Mouse (Mus musculus) mature B cell (primary cell): Measurements from ENCODE around the gene H60c.
"Not testable (repeated sequence)": the region's sequence is repeated elsewhere in the genome, so short reads cannot be mapped to it uniquely, and the experiment has no call there.

ENCODE experiments used
- in situ Hi-C: fragments of 300-500 bp; cut with MboI; formaldehyde crosslinking; loops from 2 replicates; pipeline ENCODE4 v1.14.3; 2019

H60c gene

DNA sequence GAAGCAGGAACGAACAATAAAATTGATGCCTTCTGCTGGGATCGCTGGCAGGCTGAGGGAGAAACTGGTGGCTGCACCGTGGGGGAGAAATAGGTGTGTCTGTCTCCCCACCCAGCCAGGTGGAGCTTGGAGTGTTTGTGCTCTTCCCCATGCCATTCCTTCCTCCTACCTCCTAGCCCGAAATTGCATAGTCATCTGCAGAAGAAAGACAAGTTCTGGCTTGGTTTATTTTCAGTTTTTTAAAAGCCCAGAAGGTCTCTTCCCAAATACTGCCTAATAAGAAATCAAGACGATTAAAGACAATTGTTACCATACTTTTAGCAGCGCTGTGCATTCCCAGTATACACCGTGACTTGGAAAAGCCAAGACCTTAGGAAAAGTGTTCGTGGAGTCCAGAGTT is at the start of gene H60c:
Gene H60c (minus strand): TSS at position 101 of the 400 bp plus-strand sequence.
- in situ Hi-C loops: no loop called here

DNA sequence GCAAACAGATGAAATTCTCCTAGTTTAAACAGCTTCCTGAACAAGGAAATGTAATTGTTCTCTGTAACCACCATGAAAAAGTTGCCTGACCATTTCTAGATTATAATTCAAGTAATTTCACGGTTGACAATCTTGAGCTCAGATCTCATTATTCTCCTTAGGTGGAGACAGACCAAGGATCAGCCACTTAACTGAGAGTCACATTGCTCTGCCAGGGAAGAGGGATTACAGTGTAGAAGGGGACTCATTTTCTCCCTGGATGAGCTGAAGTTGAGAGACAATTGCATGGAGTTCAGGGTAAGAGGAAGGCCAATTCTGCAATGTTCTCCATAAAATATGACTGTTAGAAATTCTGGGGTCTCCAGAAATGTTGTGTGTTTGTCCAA is 41.2 kb upstream of the H60c start:
- in situ Hi-C loops: no loop called here

DNA sequence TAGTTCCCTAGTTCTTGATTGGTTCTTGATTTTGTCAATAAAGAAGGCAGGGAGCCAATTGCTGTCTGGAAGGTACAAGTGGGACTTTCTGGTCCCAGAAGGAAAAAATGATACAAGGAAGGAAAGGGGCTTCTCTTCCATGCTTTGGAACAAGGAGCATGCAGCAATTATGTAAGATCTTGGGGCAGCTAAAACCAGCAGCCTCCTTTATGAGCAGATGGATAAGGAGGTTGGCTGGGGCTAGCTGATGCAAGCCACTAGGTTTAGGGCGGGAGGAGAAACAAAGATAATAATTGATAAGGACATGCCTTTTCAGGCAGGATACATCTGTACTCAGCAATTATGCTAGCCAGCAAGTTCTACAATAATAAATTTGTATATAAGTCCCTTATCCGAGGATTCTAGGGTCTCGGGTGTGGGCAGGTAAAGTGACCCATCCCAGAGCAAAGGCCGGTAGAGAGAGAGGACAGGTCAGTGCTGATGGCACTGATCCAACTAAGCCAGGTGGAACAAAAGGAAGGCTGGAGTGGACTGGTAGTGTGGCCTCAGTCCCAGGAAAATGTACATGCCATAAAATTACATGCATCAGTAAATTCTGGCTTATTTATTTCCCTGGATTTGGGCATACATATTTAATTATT is 40.7 kb upstream of the H60c start:
- in situ Hi-C loops: no loop called here

DNA sequence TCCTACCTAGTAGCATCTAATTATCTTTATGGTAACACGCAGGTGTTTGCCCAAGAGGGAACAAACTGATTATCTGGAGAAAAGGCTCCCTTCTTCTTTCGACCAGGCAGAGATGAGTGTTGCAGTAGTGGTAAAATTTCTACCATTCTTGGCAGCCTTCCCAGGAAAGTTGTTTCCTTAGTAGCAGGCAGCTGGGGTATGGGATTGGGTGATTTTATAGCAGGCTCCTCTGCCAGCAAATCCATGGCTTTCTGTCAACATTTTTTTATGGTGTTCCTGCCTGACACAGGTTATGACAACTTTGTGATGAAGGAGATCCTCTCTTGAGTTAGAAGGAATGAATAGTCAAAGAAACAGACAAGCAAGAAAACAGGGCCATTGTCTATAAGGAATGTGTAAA is 40.2 kb upstream of the H60c start:
- in situ Hi-C loops: no loop called here

DNA sequence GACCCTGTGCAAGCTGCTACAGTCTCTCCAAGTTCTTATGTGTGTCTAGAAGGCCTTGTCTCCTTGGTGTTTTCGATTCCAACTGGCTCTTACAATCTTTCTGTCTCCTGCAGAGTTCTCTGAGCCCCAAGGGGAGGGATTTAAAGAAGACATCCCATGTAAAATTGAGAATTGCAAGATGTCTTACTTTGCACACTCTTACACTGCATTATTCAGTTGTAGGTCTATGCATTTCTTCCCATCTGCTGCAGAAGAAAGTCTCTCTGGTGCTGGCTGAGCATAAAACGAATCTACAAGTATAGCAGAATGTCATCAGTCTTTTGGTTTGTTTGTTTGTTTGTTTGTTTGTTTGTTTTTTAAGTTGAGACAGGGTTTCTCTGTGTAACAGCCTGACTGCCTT is 26.4 kb upstream of the H60c start:
- in situ Hi-C loops: no loop called here

DNA sequence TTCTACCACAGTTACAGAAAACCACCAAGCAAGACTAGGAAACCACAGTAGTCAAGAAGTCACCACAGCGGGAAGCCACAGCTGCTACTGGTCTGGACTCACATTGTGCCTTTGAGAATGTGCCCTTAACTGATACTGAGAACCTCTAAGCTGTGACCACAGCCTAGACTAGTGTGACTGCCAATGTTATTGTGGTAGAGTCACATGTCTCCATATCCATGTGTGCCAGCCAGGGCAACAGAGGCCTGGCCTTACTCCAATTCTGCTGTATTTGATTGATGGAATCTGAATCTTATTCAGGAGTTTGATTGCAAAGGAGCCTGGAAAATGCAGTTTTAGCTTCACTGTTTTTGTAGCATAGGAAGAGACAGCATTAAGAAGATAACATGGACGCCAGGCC is 13.5 kb upstream of the H60c start:
- in situ Hi-C loops: no loop called here

DNA sequence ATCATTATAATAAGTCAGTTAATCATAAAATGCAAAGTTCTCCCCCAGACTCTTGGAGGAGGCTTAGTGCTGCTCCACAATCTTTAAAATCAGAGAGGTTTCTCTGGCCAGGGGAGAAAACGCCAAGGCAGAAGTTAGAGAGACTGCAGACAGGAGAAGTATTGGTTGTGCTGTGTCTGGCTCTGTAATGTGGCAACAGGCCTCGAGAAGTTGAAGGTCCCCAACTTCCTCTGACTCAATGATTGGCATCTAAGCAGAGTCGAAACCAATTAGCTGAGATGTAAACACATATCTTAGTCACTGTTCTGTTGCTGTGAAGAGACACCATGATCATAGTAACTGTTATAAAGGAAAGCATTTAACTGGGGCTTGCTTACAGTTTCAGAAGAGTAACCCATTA is 6.5 kb upstream of the H60c start:
- in situ Hi-C loops: no loop called here

DNA sequence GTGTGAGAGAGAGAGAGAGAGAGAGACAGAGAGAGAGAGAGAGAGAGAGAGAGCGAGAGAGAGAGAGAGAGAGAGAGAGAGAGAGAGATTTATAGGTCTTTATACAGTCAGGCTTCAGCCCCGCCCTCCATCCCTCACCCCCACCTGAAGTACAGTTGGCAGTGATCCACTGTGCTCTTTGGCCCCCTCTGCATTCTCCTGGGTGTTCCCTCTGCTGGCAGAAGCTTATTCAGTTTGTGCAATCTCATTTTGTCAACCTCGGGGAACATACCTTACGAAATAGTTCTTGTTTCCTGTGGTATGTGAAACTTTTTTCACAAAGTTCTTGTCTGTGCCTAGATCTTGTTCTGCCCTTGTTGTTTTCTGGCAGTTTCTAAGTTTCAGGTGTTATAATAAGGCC is 3.5 kb upstream of the H60c start:
- in situ Hi-C loops: no loop called here

DNA sequence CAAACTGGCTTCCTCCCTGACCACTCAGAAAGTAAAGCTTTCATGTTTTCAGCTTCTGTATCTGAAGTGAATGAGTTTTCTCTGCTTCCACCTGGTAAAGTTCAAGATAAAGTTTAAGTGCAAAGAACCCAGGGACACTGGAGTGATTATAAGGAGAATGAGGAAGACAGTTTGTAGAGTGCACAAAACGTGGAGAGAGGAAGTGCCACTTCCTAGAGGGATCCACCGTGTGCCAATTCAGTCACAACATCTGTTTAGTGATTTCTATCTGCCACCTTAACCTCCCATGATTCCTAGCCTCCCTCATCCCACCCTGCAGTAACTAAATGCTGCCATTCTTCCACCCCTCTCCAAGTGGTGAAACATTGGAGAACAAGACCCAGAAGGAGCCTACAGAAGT is 842 bp downstream of the H60c start:
- in situ Hi-C loops: no loop called here

DNA sequence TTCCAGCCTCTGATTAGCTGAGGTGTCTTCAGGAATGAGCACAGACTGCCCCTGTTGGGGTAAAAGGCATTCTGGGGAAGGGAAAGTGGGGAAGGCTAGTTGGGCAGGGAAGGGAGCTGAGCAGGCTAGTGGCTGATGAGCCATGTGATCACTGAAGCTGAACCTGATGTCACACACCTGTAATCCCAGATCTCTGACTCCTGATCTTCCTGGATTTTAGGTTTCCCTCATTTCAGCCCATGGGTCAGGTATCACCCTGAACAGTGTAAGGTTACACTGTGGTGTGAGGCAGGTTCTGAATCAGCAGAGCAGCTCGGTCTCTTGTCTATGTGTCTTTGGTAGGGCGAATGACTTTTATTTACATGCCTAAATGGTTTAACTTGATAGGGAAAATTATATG is 4.8 kb downstream of the H60c start:
- in situ Hi-C loops: no loop called here

DNA sequence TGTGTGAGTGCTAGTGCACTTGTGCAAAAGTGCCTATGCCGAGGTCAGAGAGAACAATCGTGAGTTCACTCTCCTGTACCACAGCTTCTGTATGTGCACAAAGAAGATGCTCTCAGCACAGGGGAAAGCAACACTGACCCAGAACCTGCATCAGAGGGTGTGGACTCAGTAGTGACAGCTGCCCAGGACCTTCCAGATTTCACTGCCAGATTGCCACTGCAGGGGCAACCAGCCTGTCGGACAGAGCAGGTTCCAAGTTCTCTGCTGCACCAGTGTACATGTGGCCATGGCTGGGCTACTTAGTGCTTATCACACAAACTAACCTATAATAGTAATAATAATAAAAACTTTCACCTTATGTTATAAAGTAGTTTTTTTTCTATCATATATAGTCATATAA is 10.2 kb downstream of the H60c start:
- in situ Hi-C loops: no loop called here

DNA sequence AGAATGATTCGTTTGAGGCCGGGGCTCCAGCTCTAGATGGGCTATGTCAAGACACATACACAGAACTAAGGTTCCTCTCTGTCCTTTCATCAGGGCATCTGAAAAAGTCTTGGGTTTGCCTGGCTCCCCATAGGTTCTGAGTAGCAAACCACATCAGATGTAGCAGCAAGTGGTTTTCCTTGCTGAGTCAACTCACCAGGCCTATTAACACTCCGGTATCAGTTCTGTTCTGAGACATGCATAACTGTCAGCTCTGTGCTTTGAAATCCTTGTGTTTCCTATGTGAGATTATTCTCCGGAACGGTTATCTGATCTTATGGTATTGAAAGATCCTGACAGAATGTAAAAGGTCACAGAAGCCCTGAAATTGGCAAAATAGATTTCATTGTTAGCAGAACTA is 29.1 kb downstream of the H60c start:
- in situ Hi-C loops: not testable (repeated sequence)

DNA sequence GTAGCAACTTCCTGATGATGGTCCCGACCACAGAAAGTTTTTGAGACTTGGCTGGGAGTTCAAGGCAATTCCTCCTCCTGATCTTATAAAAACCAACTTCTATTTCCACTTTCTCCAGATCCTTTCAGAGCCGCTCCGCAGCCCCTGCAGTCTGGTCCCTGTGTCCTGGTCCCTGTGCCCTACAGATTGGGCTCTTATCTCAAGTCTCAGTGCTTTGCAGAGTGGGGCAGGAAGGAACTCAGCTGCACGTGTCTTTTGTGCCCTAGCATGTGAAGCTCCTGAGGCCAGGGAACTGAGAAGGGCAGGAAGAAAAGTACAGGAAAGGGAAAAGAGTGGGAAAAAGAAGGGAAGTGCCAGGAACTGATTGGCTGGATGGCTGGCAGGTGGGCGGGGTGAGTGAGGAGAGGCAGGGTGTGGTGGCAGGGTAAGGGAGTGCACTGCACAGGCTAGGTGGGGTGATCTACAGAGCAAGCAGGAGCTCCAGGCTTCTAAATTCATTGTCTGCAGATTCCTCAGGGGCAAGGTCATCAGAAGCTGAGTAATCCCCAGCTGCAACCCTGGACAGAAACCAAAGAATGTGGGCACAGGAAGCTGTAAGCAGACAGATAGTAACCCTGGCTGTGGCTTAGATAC is 30.8 kb downstream of the H60c start:
- in situ Hi-C loops: no loop called here

DNA sequence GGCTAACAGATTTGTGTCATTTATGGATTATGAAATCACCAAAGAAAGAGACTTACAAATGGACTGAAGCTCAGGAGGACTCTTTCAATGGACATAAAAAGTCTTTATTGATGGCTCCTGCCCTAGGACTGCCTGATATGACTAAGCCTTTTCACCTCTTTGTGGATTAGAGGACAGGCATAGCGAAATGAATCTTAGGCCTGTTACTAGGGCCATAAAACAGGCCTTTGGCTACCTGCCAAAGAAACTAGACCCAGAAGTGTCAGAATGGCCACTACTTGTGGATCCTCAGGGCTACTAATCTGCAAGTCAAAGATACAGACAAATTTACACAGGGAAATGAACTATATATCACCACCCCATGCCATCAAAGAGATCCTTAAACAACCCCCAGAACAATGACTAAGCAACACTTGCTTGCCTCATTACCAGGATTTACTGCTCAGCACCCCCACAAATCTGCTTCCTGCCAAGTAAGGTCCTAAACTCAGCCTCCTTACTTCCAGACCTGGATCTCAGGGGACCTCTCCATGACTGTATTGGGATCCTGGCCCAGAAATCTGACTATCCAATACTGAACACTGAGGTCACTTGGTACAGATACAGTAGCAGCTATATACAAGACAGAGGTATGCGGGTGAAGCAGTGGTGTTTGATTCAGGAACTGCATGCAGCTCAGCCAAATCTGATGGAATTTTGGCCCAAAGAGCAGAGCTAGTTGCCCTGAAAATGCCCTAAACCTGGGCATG is 39.0 kb downstream of the H60c start:
- in situ Hi-C loops: no loop called here
